Mouse (Mus musculus) thymus, postnatal 4 days (tissue): ENCODE data around the gene Tekt1.
A peak's percentile ranks its signal among the peaks of the same experiment; 100 is the strongest.

Experiments
- DNase-seq: peaks from one replicate; pipeline ENCODE4 v3.0.0; 2021

The Tekt1 gene

DNA sequence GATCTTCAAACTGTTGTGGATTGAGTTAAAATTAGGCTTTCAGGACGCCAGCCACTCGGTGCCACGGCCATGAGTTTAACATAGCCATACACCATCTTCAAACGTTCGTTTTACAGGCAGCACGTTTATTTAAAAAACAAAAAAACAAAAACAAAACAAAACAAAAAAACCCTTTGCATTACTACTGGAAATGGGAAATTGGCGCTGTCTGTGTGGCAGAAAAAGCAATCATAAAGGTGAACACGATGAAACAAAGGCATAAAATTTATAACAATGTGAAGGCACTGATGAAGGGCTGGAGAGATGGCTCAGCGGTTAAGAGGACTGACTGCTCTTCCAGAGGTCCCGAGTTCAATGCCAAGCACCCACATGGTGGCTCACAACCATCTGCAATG, at the start of gene Tekt1:
TSS of gene Tekt1 (minus strand) at position 96 of the 395 bp plus-strand sequence.
- no peak for DNase-seq

DNA sequence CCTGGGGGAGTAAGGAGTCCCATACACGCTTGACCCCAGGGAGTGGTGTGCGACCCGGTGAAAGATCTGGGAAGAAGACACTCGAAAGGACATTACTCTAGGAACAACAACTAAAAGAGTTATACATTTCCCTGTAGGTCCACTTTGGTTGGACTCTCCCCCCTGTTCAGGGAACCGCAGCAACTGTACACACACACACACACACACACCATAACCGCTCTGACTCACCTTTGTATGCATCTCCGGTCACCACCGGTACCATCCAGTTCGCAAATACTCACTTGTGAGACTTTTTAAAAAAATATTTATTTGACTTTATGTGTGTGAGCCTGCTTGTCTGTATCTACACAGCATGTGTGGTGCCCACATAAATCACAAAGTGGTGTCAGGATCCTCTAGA, 49.7 kb upstream of the Tekt1 start:
- DNase-seq: no peak

DNA sequence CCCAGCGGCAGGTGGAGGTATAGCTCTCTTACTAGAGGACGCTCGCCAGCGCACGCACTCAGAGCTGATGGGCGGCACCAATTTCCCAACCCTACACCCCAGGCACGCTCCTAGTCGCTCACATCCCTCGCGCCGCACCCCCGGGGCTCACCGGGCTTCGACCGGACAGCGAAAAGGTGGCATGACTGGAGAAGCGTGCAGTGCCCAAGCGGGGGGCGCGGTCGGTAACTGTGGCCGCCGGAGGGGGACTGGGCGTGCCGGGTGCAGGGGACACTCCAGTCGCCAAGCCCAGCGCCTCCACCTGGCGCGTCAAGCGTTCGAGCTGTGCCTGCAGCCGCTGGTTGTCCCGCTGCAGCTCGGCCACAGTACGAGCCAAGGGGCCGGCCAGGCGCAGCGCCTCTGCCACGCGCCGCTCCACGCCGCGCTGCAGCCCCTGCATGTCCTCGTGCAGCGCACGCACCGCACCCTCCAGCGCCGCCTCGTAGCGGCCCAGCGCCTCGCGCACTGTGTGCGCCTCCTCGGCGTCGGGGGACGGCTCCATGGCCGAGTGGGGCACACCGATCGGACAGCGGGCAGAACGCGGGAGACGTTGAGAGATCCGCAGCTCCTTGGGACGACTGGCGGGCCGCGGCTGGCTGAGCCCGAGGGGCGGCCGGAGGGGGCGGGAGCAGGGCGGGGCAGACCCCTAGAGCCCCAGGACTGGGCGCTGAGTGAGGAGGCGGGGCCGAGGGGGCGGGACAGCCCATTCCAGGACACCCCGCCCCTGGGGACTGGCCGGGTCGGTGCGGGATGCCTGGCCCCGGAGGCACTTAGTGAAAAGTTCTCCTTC, 49.1 kb upstream of the Tekt1 start, which contains the start of gene Smtnl2:
TSS of gene Smtnl2 (minus strand) at position 621 of the 829 bp plus-strand sequence.
- peak; percentile 61 for DNase-seq

DNA sequence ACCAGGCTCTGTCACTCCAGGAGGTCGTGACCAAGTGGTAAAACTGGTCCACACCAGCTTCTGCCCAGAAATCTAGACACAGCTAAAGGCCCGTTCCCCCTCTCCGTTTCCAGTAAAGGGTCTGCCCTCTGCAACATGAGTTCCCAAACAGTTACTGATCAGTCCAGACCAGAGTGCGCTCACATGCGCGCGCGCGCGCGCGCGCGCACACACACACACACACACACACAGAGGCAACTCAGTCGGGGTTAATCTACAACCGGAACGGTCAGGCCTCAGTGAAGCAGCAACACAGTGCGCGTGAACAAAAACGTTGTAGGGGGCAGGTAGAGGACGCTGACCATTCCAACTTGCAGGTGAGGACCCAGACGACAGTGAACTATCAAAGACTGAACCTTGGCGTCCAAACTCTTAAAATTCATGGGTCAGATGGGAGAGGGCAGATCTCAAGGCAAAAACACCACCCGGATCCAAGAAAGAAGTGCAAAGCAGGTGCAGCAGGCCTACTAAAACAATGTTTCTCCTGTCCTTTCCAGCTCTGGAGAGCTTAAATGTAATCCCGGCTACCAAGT, 48.4 kb upstream of the Tekt1 start:
- DNase-seq: no peak

- no peak for DNase-seq
Observed at GRCm38 (mm10) chr11:72409649-72410385, 47.6 kb upstream of the Tekt1 start.

GRCm38 (mm10) chr11:72408451-72409170, 46.4 kb upstream of the Tekt1 start:
- DNase-seq: no peak

- no peak for DNase-seq
Observed at GRCm38 (mm10) chr11:72407574-72407973, 45.3 kb upstream of the Tekt1 start.

- no peak for DNase-seq
Observed at GRCm38 (mm10) chr11:72407081-72407480, 44.8 kb upstream of the Tekt1 start.

GRCm38 (mm10) chr11:72406079-72406675, 43.9 kb upstream of the Tekt1 start:
- no peak for DNase-seq

DNA sequence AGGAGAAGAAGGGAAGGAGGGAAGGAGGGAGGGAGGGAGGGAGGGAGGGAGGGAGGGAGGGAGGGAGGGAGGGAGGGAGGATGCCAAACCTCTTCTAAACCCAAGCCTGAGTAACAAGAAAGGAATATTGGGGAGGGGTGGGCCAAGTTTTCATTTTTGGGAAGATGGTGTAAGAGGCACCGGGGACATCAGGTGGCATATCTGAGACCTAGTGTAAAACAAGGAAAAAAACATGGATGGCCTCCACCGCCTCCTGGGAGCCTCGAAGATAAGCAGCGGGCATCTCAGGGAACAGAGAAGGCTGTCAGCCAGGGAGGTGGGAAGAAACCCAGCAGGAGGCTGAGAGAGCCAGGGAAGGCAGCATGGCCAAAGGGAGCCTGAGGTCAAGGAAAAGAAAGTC, 43.3 kb upstream of the Tekt1 start:
- no peak for DNase-seq

GRCm38 (mm10) chr11:72402969-72403368, 40.7 kb upstream of the Tekt1 start:
- no peak for DNase-seq

- DNase-seq: no peak
Observed at GRCm38 (mm10) chr11:72402017-72402416, 39.8 kb upstream of the Tekt1 start.

- no peak for DNase-seq
Observed at GRCm38 (mm10) chr11:72401068-72401467, 38.8 kb upstream of the Tekt1 start.

- DNase-seq: no peak
Observed at GRCm38 (mm10) chr11:72397811-72398525, 35.7 kb upstream of the Tekt1 start.

DNA sequence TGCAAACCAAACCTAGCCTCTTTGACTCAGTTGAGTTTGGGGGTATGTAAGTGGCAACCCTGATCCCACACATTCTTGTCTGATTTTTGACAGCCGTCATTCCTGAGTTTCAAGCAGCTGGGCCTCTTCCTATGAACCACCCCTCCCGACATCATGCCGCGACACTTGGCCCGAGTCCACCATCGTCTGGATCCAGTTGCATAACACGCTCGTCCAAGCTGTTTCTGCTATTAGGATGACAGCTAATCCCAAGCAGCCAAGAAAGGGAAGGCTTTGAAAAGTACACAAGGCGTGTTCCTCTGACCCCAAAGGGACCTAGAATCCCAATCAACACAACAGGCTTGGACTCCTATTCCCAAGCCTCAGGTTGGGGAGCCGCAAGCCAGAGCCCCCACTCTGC, 34.8 kb upstream of the Tekt1 start:
- DNase-seq: no peak

DNA sequence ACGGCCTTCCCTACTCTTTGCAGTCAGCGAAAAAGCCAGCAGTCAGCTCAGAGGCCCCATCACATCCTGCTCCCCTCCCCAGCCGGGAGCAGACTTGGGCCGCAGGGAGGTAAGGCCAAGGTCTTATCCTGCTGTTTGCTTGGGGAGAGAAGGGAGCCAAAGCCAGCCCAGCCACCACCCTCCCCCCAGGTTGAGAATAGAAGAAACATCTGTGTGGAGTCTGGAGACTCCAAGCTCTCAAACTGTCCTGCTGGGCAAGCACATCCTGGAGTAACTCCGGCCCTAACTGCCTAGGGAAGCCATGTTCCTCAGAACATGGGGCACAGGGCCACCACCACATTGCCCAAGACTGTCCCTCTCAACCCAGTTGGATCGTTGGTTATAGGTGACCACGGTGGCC, 34.4 kb upstream of the Tekt1 start:
- no peak for DNase-seq

DNA sequence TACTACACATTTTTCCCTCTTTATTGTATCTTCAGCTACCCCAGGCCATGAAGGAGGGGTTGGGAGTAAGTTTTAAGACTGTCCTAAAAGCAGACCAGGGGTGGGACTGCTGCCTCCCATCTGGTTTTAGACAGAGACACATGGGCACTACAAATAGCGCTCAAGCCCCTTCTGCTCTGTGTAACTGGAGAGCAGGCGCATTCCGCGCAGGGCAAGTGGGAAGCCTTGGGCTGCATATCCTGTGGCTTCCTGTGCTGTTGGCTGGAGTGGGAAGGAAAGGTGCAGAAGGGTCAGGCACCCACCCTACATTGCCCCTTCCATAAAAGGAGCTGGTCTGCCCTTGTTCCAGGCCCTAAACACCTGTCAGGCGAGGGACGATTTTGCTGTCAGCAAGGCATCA, 33.4 kb upstream of the Tekt1 start:
- DNase-seq: no peak

DNA sequence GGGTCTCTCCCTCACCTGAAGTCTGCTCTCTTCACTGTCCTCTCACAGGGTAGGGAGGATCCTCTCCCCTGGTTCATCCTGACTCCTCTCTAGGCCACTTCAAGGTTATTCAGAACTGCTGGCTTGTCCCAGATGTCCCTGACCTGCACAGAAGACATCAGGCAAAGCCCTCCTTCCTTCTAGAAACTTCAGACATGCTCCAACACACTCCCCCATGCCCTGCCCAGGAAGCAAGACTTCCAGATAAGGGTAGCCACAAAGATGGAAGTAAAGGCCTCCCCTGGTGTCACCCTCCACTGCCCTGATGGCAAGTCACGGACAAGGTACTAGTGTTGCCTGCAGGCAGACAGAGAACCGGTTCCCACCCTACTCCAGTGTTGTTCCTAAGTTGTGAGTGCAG, 32.5 kb upstream of the Tekt1 start:
- DNase-seq: no peak

- no peak for DNase-seq
Observed at GRCm38 (mm10) chr11:72393669-72394068, 31.4 kb upstream of the Tekt1 start.

DNA sequence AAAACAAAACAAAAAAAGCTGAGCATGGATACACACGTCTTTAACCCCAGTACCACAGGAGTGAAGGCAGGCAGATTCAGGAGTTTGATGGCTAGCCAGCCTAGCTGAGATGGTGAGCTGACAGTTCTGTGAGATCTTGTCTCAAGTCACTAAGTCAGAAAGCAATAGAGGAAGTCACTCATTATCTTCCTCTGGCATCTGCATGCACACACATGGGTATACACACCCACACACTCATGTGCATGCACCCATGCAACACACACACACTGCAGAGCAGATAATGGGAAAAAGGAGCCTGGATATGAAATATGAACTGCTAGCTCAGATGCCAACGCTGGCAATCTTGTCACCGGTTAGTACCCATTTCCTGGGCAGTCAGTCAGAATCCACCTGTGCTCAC, 31.0 kb upstream of the Tekt1 start:
- no peak for DNase-seq

DNA sequence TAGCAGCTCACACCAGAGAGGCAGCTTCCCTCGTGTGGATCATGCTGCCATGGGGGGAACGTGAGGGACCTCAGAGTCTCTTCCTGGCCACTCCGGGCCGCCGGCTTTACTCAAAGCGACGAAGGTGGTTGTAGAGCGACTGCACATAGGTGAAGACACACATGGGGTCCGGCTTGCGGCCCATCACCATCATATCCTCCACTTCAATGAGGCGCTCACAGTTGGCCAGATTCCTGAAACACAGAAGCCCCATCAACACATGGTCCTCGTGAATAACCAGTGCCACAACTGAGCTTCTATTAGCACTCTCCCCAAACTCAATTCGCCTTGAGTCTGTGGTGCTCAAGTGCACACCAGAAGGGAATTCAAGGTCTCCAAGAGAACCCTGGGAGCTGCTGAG, 28.9 kb upstream of the Tekt1 start:
- DNase-seq: no peak
